Mouse (Mus musculus) MEL (cell line): ENCODE data around the gene Nrk. TPM values are rescaled to one million over a fixed set of nuclear protein-coding genes. Genes with fewer than 3 reads are reported as not detected.

Experiments
- DNase-seq: peaks from one replicate; pipeline ENCODE4 v3.0.0; 2011; ENCODE audit warnings: low read depth, low spot score
- H3K27ac ChIP-seq: 2 replicates; pipeline ENCODE4 v1.5.1; 2012; ENCODE audit warnings: low read depth, mild to moderate bottlenecking, control low read depth, low read length, moderate library complexity; ENCODE audit not compliant: control insufficient read depth
- H3K27me3 ChIP-seq, 2 experiments: fragments of 150-350 bp in 1 of 2; sonication (generic) in 1 of 2; 2 replicates each; pipeline ENCODE4 v1.6.1; 2012; ENCODE audit warnings: low read length in 2 of 2, mild to moderate bottlenecking in 2 of 2, improper control_type of control experiment in 1 of 2, moderate library complexity in 1 of 2; ENCODE audit not compliant: insufficient read depth in 2 of 2, control insufficient read depth in 1 of 2
- H3K36me3 ChIP-seq, 2 experiments: 2 replicates each; pipeline ENCODE4 v1.6.1; 2012 to 2014; ENCODE audit warnings: low read length in 2 of 2, improper control_type of control experiment in 1 of 2, inconsistent platforms in 1 of 2, mild to moderate bottlenecking in 1 of 2; ENCODE audit not compliant: insufficient read depth in 2 of 2, control insufficient read depth in 1 of 2
- H3K4me1 ChIP-seq, 2 experiments: fragments of 150-350 bp in 1 of 2; sonication (generic) in 1 of 2; 2 replicates each; pipeline ENCODE4 v1.6.1; 2012; ENCODE audit warnings: low read length in 2 of 2, improper control_type of control experiment in 1 of 2, mild to moderate bottlenecking in 1 of 2; ENCODE audit not compliant: insufficient read depth in 2 of 2, control insufficient read depth in 1 of 2
- H3K4me3 ChIP-seq, 2 experiments: fragments of 150-350 bp in 1 of 2; sonication (generic) in 1 of 2; 2 replicates each; pipeline ENCODE4 v1.5.1; 2012; ENCODE audit warnings: low read depth in 2 of 2, low read length in 2 of 2, mild to moderate bottlenecking in 2 of 2, moderate library complexity in 2 of 2, control low read depth in 1 of 2, improper control_type of control experiment in 1 of 2; ENCODE audit not compliant: control insufficient read depth in 1 of 2, insufficient read depth in 1 of 2
- H3K79me2 ChIP-seq: 2 replicates; pipeline ENCODE4 v1.6.1; 2012; ENCODE audit warnings: mild to moderate bottlenecking, low read length, moderate library complexity; ENCODE audit not compliant: control insufficient read depth, poor library complexity, insufficient read depth
- H3K9ac ChIP-seq: 2 replicates; pipeline ENCODE4 v1.6.1; 2012; ENCODE audit warnings: low read depth, mild to moderate bottlenecking, control low read depth, low read length, moderate library complexity; ENCODE audit not compliant: control insufficient read depth, poor library complexity, severe bottlenecking
- H3K9me3 ChIP-seq: fragments of 150-350 bp; sonication (generic); replicated peaks from 2 replicates; pipeline ENCODE4 v1.6.1; 2012; ENCODE audit warnings: mild to moderate bottlenecking, low read length, improper control_type of control experiment, moderate library complexity; ENCODE audit not compliant: insufficient read depth
- BHLHE40 ChIP-seq: IDR thresholded peaks from 2 replicates; pipeline ENCODE4 v1.6.1; 2012; ENCODE audit warnings: low read depth, mild to moderate bottlenecking, inconsistent platforms, low read length, improper control_type of control experiment, borderline replicate concordance
- CHD1 ChIP-seq: IDR thresholded peaks from 2 replicates; pipeline ENCODE4 v1.6.1; 2012; ENCODE audit warnings: low read depth, mild to moderate bottlenecking, inconsistent platforms, low read length, improper control_type of control experiment
- CHD2 ChIP-seq: IDR thresholded peaks from 2 replicates; pipeline ENCODE4 v1.6.1; 2011; ENCODE audit warnings: low read length, improper control_type of control experiment
- CTCF ChIP-seq, 3 experiments: IDR thresholded peaks in 2 of 3; conservative IDR thresholded peaks in 1 of 3; 2 replicates each; pipeline ENCODE4 v1.5.1; 2011 to 2012; ENCODE audit warnings: low read length in 3 of 3, low read depth in 2 of 3, mild to moderate bottlenecking in 2 of 3, improper control_type of control experiment in 1 of 3, inconsistent platforms in 1 of 3, mixed read lengths in 1 of 3, moderate library complexity in 1 of 3; ENCODE audit not compliant: control insufficient read depth in 1 of 3, insufficient read depth in 1 of 3, poor library complexity in 1 of 3, severe bottlenecking in 1 of 3
- E2F4 ChIP-seq: IDR thresholded peaks from 2 replicates; pipeline ENCODE4 v1.6.1; 2011; ENCODE audit warnings: low read depth, low read length, improper control_type of control experiment, borderline replicate concordance
- ELF1 ChIP-seq: IDR thresholded peaks from 2 replicates; pipeline ENCODE4 v1.6.1; 2014; ENCODE audit warnings: low read depth, mild to moderate bottlenecking, inconsistent platforms, low read length, improper control_type of control experiment, moderate library complexity
- EP300 ChIP-seq, 2 experiments: IDR thresholded peaks; 2 replicates each; pipeline ENCODE4 v1.6.1; 2011; ENCODE audit warnings: improper control_type of control experiment in 2 of 2, low read length in 2 of 2, low read depth in 1 of 2, mild to moderate bottlenecking in 1 of 2
- ETS1 ChIP-seq: IDR thresholded peaks from 2 replicates; pipeline ENCODE4 v1.6.1; 2012; ENCODE audit warnings: low read depth, mild to moderate bottlenecking, inconsistent platforms, low read length, improper control_type of control experiment, moderate library complexity
- GABPA ChIP-seq: IDR thresholded peaks from 2 replicates; pipeline ENCODE4 v1.6.1; 2012; ENCODE audit warnings: low read depth, mild to moderate bottlenecking, inconsistent platforms, low read length, improper control_type of control experiment, moderate library complexity
- GATA1 ChIP-seq: IDR thresholded peaks from 2 replicates; pipeline ENCODE4 v1.6.1; 2011; ENCODE audit warnings: low read depth, low read length, improper control_type of control experiment
- JUND ChIP-seq: IDR thresholded peaks from 2 replicates; pipeline ENCODE4 v1.6.1; 2011; ENCODE audit warnings: low read depth, mild to moderate bottlenecking, improper control_type of control experiment, low read length
- KAT2A ChIP-seq: conservative IDR thresholded peaks from 2 replicates; pipeline ENCODE4 v1.6.1; 2012; ENCODE audit warnings: low read depth, low read length, improper control_type of control experiment, inconsistent platforms
- MAX ChIP-seq: IDR thresholded peaks from 2 replicates; pipeline ENCODE4 v1.6.1; 2011; ENCODE audit warnings: low read length, improper control_type of control experiment
- MAZ ChIP-seq: IDR thresholded peaks from 2 replicates; pipeline ENCODE4 v1.6.1; 2012; ENCODE audit warnings: low read depth, mild to moderate bottlenecking, inconsistent platforms, low read length, improper control_type of control experiment
- MEF2A ChIP-seq: IDR thresholded peaks from 2 replicates; pipeline ENCODE4 v1.6.1; 2014; ENCODE audit warnings: low read depth, mild to moderate bottlenecking, inconsistent platforms, low read length, improper control_type of control experiment; ENCODE audit not compliant: poor library complexity, insufficient replicate concordance, severe bottlenecking; ENCODE audit errors: extremely low read depth
- MXI1 ChIP-seq: IDR thresholded peaks from 2 replicates; pipeline ENCODE4 v1.6.1; 2011; ENCODE audit warnings: mild to moderate bottlenecking, low read depth, low read length, improper control_type of control experiment
- MYC ChIP-seq: IDR thresholded peaks from 2 replicates; pipeline ENCODE4 v1.6.1; 2011; ENCODE audit warnings: low read depth, mild to moderate bottlenecking, low read length, improper control_type of control experiment, moderate library complexity
- NRF1 ChIP-seq: IDR thresholded peaks from 2 replicates; pipeline ENCODE4 v1.6.1; 2014; ENCODE audit warnings: low read depth, mild to moderate bottlenecking, inconsistent platforms, low read length, improper control_type of control experiment, moderate library complexity; ENCODE audit not compliant: poor library complexity, insufficient read depth, severe bottlenecking
- POLR2A ChIP-seq, 2 experiments: IDR thresholded peaks; 2 replicates each; pipeline ENCODE4 v1.6.1; 2011 to 2012; ENCODE audit warnings: low read length in 2 of 2, mild to moderate bottlenecking in 2 of 2, control low read depth in 1 of 2, improper control_type of control experiment in 1 of 2, low read depth in 1 of 2, moderate library complexity in 1 of 2; ENCODE audit not compliant: control insufficient read depth in 1 of 2, insufficient read depth in 1 of 2, poor library complexity in 1 of 2
- POLR2AphosphoS5 ChIP-seq: IDR thresholded peaks from 2 replicates; pipeline ENCODE4 v1.6.1; 2012; ENCODE audit warnings: low read depth, borderline replicate concordance, mild to moderate bottlenecking, inconsistent platforms, low read length, moderate library complexity, mixed read lengths
- RAD21 ChIP-seq: IDR thresholded peaks from 2 replicates; pipeline ENCODE4 v1.6.1; 2011; ENCODE audit warnings: mild to moderate bottlenecking, low read depth, low read length, improper control_type of control experiment
- RCOR1 ChIP-seq: IDR thresholded peaks from 2 replicates; pipeline ENCODE4 v1.6.1; 2012; ENCODE audit warnings: low read depth, mild to moderate bottlenecking, inconsistent platforms, low read length, improper control_type of control experiment
- SIN3A ChIP-seq: IDR thresholded peaks from 2 replicates; pipeline ENCODE4 v1.6.1; 2012; ENCODE audit warnings: low read length, improper control_type of control experiment, inconsistent platforms
- TAL1 ChIP-seq: IDR thresholded peaks from 2 replicates; pipeline ENCODE4 v1.6.1; 2012; ENCODE audit warnings: mild to moderate bottlenecking, inconsistent platforms, low read length, moderate library complexity, mixed read lengths
- UBTF ChIP-seq: IDR thresholded peaks from 2 replicates; pipeline ENCODE4 v1.6.1; 2012; ENCODE audit warnings: low read depth, mild to moderate bottlenecking, inconsistent platforms, low read length, improper control_type of control experiment, moderate library complexity, borderline replicate concordance; ENCODE audit not compliant: insufficient read depth
- USF1 ChIP-seq: IDR thresholded peaks from 2 replicates; pipeline ENCODE4 v1.6.1; 2014; ENCODE audit warnings: low read depth, mild to moderate bottlenecking, inconsistent platforms, low read length, improper control_type of control experiment, moderate library complexity
- ZKSCAN1 ChIP-seq: IDR thresholded peaks from 2 replicates; pipeline ENCODE4 v1.6.1; 2012; ENCODE audit warnings: low read depth, mild to moderate bottlenecking, inconsistent platforms, low read length, improper control_type of control experiment, moderate library complexity
- ZNF384 ChIP-seq: IDR thresholded peaks from 2 replicates; pipeline ENCODE4 v1.6.1; 2012; ENCODE audit warnings: low read depth, mild to moderate bottlenecking, inconsistent platforms, low read length, improper control_type of control experiment
- polyA plus RNA-seq, 2 experiments: library from polyadenylated mRNA; stranded (reverse) in 1 of 2; unstranded in 1 of 2; fragments of >175 nt in 1 of 2; fragments of >200 nt in 1 of 2; gene quantifications; 2 replicates each; pipeline versions ENCODE4 v1.2.1 to v1.2.4; 2012; ENCODE audit warnings: low replicate concordance in 2 of 2, low read depth in 1 of 2; ENCODE audit not compliant: insufficient read length in 2 of 2, insufficient read depth in 1 of 2, missing spikeins in 1 of 2
- total RNA-seq: library from RNA; depleted of rRNA; stranded (reverse); fragments of 300-350 nt; gene quantifications from 2 replicates; pipeline ENCODE4 v1.2.3, GENCODE M21; 2012

Nrk gene
- total and polyA plus RNA-seq, 3 experiments = not detected

DNA sequence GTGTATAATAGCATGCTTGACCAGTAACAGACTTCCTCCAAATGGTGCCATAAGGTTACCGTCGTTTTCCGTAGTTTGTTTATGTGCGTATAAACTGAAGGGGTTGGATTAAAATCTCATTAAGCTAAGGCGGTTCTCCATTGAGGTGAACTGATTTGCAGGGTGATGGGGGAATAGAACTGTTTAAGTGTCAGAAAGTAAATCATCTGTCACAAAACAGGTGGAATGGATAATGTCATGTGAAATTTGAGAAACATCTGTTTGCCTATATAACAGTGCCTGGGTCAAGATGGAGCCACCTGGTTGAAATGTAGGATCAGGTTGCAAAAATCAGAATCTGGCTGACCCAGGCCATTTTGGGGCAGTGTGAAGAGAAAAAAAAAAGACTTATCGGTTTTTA, 29.7 kb downstream of the Nrk start:
- Histone ChIP-seq H3K27ac (no peak overlapping the region), H3K27me3 (no peaks in the 10 kb centered on the region; a peak in 1 of 4 replicates), H3K36me3 (no peaks in the 10 kb centered on the region), H3K4me1 (no peaks in the 10 kb centered on the region), H3K9ac (no peak overlapping the region), H3K79me2 (no peaks in the 10 kb centered on the region), H3K4me3 (no peak overlapping the region), H3K9me3 (no peaks in the 10 kb centered on the region)
- no peak for DNase-seq
- TF ChIP-seq JUND (no peak), BHLHE40 (no peak), RAD21 (no peak), MAZ (no peak), E2F4 (no peak), POLR2AphosphoS5 (no peak), CHD2 (no peak), GATA1 (no peak), MYC (no peak), EP300 (IDR thresholded peaks at IDR 0.05; ENCODE audit: low read depth in 1 of 2, low read length in 2 of 2) (no peak), MEF2A (no peak), ETS1 (no peak), TAL1 (no peak), POLR2A (IDR thresholded peaks at IDR 0.05; ENCODE audit: control insufficient read depth in 1 of 2, insufficient read depth in 1 of 2, low read depth in 1 of 2, low read length in 2 of 2, poor library complexity in 1 of 2) (no peak), ZKSCAN1 (no peak), SIN3A (no peak), ELF1 (no peak), NRF1 (no peak)

DNA sequence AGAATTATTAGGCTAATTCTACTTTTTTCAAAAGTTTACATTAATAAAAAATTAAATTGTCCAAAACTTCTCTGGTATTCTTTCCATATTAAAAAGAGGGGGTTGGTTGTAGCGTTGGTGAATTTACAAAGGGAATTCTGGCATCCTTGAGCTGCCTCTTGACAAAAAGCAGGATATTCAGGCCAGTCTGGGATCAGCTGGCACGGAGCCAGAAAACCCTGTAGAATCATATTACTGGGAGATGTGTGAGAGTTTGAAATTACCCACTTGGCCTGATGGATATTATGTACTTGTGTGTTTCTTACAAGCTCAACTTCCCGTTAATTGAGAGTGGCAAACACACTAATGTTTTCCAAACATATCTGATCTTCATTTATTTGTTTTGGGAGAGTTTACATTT, 46.5 kb downstream of the Nrk start:
- Histone ChIP-seq H3K9ac (no peak overlapping the region), H3K36me3 (no peaks in the 10 kb centered on the region), H3K27ac (no peak overlapping the region), H3K9me3 (no peaks in the 10 kb centered on the region), H3K4me1 (no peaks in the 10 kb centered on the region), H3K27me3 (peaks cover 0 to 1% of the 10 kb centered on the region in 2 experiments; a peak in 2 of 4 replicates), H3K79me2 (no peaks in the 10 kb centered on the region), H3K4me3 (no peak overlapping the region)
- no peak for DNase-seq
- no peak for TF ChIP-seq CHD1
- TF ChIP-seq CTCF (IDR thresholded peaks at IDR 0.05 in 2 of 3, conservative IDR thresholded peaks at IDR 0.05 in 1 of 3; ENCODE audit: control insufficient read depth in 1 of 3, insufficient read depth in 1 of 3, low read depth in 2 of 3, low read length in 3 of 3, poor library complexity in 1 of 3, severe bottlenecking in 1 of 3) = no peak
- no peak for TF ChIP-seq BHLHE40
- no peak for TF ChIP-seq ZKSCAN1
- TF ChIP-seq MYC = no peak
- no peak for TF ChIP-seq RAD21
- TF ChIP-seq NRF1 = no peak
- TF ChIP-seq UBTF = no peak
- no peak for TF ChIP-seq KAT2A
- TF ChIP-seq TAL1 = no peak
- no peak for TF ChIP-seq USF1
- TF ChIP-seq MAX = no peak
- TF ChIP-seq ELF1 = no peak
- TF ChIP-seq MXI1 = no peak
- TF ChIP-seq GABPA = no peak
- no peak for TF ChIP-seq ZNF384
- no peak for TF ChIP-seq CHD2
- no peak for TF ChIP-seq RCOR1
